Mouse (Mus musculus): Measurements from ENCODE around the gene Bglap2. TPM values are rescaled to one million over a fixed set of nuclear protein-coding genes. Genes with fewer than 3 reads are reported as not detected.

The Bglap2 gene
- polyA plus RNA-seq, 1 experiment, result not detected

GRCm38 (mm10) chr3:88365705-88366361, 12.7 kb downstream of the Bglap2 start:
- DNase-seq, result no peak
- H3K4me3 ChIP-seq (ENCODE audit: insufficient read depth, low read depth, low read length), result no peak overlapping the region
- WGBS, result 56% methylated on average over 34 of the region's 34 CpGs
- TF ChIP-seq POLR2A (IDR thresholded peaks at IDR 0.05; ENCODE audit: low read depth, low read length) (no peak), CTCF (conservative IDR thresholded peaks at IDR 0.05; ENCODE audit: insufficient read depth, insufficient read length, low read depth, low read length) (no peak)
- no peak overlapping the region for H3K27ac ChIP-seq (ENCODE audit: insufficient read depth, low read depth, low read length)
- no peaks in the 10 kb centered on the region for H3K27me3 ChIP-seq (replicated peaks; ENCODE audit: control insufficient read depth, insufficient read depth, low read length)
- no peaks in the 10 kb centered on the region for H3K4me1 ChIP-seq (ENCODE audit: control insufficient read depth, insufficient read depth, low read length)
- H3K36me3 ChIP-seq (ENCODE audit: control insufficient read depth, insufficient read depth, low read length), result no peaks in the 10 kb centered on the region; the same call in 1 of the 2 replicates

DNA sequence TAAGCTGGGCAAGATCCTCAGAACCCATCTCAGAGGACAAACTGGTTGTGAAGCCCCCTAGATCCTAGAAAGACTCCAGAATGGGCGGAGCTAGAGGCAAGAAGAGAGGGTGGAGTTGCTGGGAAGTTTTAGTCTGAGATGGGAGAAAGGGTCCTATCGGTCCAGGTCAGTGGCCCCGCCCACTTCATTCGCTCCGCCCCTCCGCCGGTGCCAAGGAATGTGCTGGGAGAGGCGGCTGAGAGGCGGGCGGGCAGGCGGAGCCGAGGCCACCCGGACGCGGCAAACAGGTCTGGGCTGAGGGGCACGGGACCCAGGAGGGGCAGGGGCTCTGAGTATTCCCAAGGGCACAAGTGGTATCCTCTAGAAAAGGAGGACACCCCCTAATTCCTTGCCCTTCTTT, 14.2 kb downstream of the Bglap2 start, which contains the start of gene Paqr6:
Gene Paqr6 (plus strand): TSS at position 248 of the 400 bp plus-strand sequence.
- peak; percentile 77 for DNase-seq
- Histone ChIP-seq H3K4me3 (ENCODE audit: insufficient read depth, low read depth, low read length) (no peak within 1 kb of the TSS), H3K27ac (ENCODE audit: insufficient read depth, low read depth, low read length) (no peak within 1 kb of the TSS), H3K36me3 (ENCODE audit: control insufficient read depth, insufficient read depth, low read length) (peaks cover 2% of the 10 kb centered on the region; the same call in 1 of the 2 replicates), H3K27me3 (replicated peaks; ENCODE audit: control insufficient read depth, insufficient read depth, low read length) (no peaks in the 10 kb centered on the region), H3K4me1 (ENCODE audit: control insufficient read depth, insufficient read depth, low read length) (no peaks in the 10 kb centered on the region)
- TF ChIP-seq POLR2A (IDR thresholded peaks at IDR 0.05; ENCODE audit: low read depth, low read length) (no peak), CTCF (conservative IDR thresholded peaks at IDR 0.05; ENCODE audit: insufficient read depth, insufficient read length, low read depth, low read length) (no peak)
- 9% methylated on average over 16 of the region's 16 CpGs for WGBS

GRCm38 (mm10) chr3:88363700-88364099, 14.8 kb downstream of the Bglap2 start:
- DNase-seq, result no peak
- Histone ChIP-seq H3K27ac (ENCODE audit: insufficient read depth, low read depth, low read length) (no peak overlapping the region), H3K4me1 (ENCODE audit: control insufficient read depth, insufficient read depth, low read length) (no peaks in the 10 kb centered on the region), H3K4me3 (ENCODE audit: insufficient read depth, low read depth, low read length) (no peak overlapping the region), H3K36me3 (ENCODE audit: control insufficient read depth, insufficient read depth, low read length) (peaks cover 3% of the 10 kb centered on the region; the same call in 1 of the 2 replicates), H3K27me3 (replicated peaks; ENCODE audit: control insufficient read depth, insufficient read depth, low read length) (no peaks in the 10 kb centered on the region)
- WGBS, result 79% methylated on average over 4 of the region's 4 CpGs
- TF ChIP-seq CTCF (conservative IDR thresholded peaks at IDR 0.05; ENCODE audit: insufficient read depth, insufficient read length, low read depth, low read length) (no peak), POLR2A (IDR thresholded peaks at IDR 0.05; ENCODE audit: low read depth, low read length) (no peak)

DNA sequence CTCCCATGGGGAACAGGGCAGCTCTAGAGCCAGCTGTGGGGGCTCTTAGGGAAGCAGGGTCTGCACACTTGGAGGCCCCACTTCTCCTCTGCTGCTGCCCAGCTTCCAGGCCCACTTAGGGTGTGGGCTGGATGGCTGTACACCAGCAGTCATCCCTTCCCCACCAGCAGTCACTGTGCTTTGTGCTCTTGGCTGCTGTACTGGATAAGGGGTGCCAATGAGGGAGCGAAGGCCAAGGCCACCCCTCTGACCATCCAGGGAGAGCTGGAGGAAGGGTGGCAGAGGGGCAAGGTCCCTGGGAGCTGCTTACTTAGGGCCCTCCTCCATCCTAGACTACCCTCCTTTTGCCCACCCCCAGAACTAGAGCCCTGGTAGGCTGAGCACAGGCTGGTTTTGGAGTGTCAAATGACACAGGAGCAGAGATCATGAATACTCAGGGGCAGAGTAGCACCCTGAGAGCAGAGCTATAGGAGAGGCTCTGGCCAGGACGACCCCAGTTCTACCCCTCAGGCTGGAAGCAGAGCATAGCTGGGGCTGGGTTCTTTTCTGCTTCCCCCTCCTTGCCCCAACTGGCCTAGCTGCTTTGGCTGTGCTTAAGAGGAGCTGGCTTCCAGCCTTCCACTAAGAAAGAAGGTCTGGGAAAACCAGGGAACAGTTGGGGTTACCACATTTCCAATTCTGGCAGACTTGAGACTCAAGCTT, 16.7 kb downstream of the Bglap2 start:
- Histone ChIP-seq H3K4me1 (ENCODE audit: control insufficient read depth, insufficient read depth, low read length) (no peaks in the 10 kb centered on the region), H3K4me3 (ENCODE audit: insufficient read depth, low read depth, low read length) (no peak overlapping the region), H3K27ac (ENCODE audit: insufficient read depth, low read depth, low read length) (no peak overlapping the region), H3K27me3 (replicated peaks; ENCODE audit: control insufficient read depth, insufficient read depth, low read length) (no peaks in the 10 kb centered on the region), H3K36me3 (ENCODE audit: control insufficient read depth, insufficient read depth, low read length) (peaks cover 3% of the 10 kb centered on the region; the same call in 1 of the 2 replicates)
- TF ChIP-seq CTCF (conservative IDR thresholded peaks at IDR 0.05; ENCODE audit: insufficient read depth, insufficient read length, low read depth, low read length) (no peak), POLR2A (IDR thresholded peaks at IDR 0.05; ENCODE audit: low read depth, low read length) (no peak)
- no peak for DNase-seq
- 73% methylated on average over 2 of the region's 2 CpGs for WGBS

DNA sequence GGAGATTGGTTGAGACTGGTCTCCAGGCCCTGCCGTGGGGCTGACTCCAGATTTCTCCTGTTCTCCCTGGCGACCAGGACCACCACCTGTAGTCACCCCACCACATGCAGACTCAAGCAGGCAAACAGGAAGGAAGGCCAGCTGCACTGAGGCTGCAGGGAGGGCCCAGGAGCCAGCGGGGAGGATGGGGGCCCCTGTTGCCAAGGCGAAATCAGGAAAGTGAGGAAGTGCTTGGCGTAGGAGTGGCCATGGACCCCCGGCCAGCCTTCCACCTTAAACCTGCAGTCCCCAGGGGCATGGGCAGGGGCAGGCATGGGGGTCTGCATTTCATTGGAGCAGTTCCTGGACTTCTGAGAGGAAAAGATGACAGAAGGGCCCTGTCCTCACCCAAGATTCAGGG, 17.4 kb downstream of the Bglap2 start:
- no peak for TF ChIP-seq POLR2A (IDR thresholded peaks at IDR 0.05; ENCODE audit: low read depth, low read length)
- TF ChIP-seq CTCF (conservative IDR thresholded peaks at IDR 0.05; ENCODE audit: insufficient read depth, insufficient read length, low read depth, low read length), result no peak
- Histone ChIP-seq H3K36me3 (ENCODE audit: control insufficient read depth, insufficient read depth, low read length) (peaks cover 3% of the 10 kb centered on the region; the same call in 1 of the 2 replicates), H3K27ac (ENCODE audit: insufficient read depth, low read depth, low read length) (no peak overlapping the region), H3K27me3 (replicated peaks; ENCODE audit: control insufficient read depth, insufficient read depth, low read length) (no peaks in the 10 kb centered on the region), H3K4me3 (ENCODE audit: insufficient read depth, low read depth, low read length) (no peak overlapping the region), H3K4me1 (ENCODE audit: control insufficient read depth, insufficient read depth, low read length) (no peaks in the 10 kb centered on the region)
- WGBS, result 58% methylated on average over 6 of the region's 6 CpGs
- DNase-seq, result no peak

- H3K27me3 ChIP-seq (replicated peaks; ENCODE audit: control insufficient read depth, insufficient read depth, low read length), result no peaks in the 10 kb centered on the region
- H3K36me3 ChIP-seq (ENCODE audit: control insufficient read depth, insufficient read depth, low read length), result peaks cover 4% of the 10 kb centered on the region; the same call in 1 of the 2 replicates
- TF ChIP-seq CTCF (conservative IDR thresholded peaks at IDR 0.05; ENCODE audit: insufficient read depth, insufficient read length, low read depth, low read length), result no peak
- no peak for TF ChIP-seq POLR2A (IDR thresholded peaks at IDR 0.05; ENCODE audit: low read depth, low read length)
- WGBS, result 70% methylated on average over 3 of the region's 3 CpGs
- no peak overlapping the region for H3K4me3 ChIP-seq (ENCODE audit: insufficient read depth, low read depth, low read length)
- no peaks in the 10 kb centered on the region for H3K4me1 ChIP-seq (ENCODE audit: control insufficient read depth, insufficient read depth, low read length)
- H3K27ac ChIP-seq (ENCODE audit: insufficient read depth, low read depth, low read length), result no peak overlapping the region
- no peak for DNase-seq
Measured at GRCm38 (mm10) chr3:88359989-88360388, 18.5 kb downstream of the Bglap2 start.

DNA sequence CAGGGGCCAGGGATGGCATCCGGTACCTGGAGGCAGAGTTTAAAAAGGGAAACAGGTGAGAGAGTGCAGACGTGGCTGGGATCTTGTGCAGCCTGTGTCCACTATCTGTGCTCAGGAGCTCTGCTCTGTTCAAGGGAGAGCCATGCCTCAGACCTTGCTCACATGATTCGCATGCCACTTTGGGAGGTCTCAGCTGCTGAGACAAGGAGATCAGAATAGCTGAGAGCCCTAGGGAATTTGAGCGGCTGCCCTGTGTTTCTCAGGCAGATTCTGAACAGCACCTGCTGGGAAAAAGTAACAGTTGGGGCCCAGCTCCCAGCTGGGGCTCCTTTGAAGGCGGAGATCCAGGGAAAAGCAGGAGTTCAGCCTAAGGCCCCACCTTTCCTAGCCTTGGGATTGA, 18.9 kb downstream of the Bglap2 start:
- Histone ChIP-seq H3K4me1 (ENCODE audit: control insufficient read depth, insufficient read depth, low read length) (no peaks in the 10 kb centered on the region), H3K36me3 (ENCODE audit: control insufficient read depth, insufficient read depth, low read length) (peaks cover 4% of the 10 kb centered on the region; the same call in 1 of the 2 replicates), H3K27ac (ENCODE audit: insufficient read depth, low read depth, low read length) (no peak overlapping the region), H3K27me3 (replicated peaks; ENCODE audit: control insufficient read depth, insufficient read depth, low read length) (no peaks in the 10 kb centered on the region), H3K4me3 (ENCODE audit: insufficient read depth, low read depth, low read length) (no peak overlapping the region)
- TF ChIP-seq CTCF (conservative IDR thresholded peaks at IDR 0.05; ENCODE audit: insufficient read depth, insufficient read length, low read depth, low read length), result no peak
- no peak for TF ChIP-seq POLR2A (IDR thresholded peaks at IDR 0.05; ENCODE audit: low read depth, low read length)
- no peak for DNase-seq
- 82% methylated on average over 5 of the region's 5 CpGs for whole genome bisulfite sequencing
